Mouse (Mus musculus) ES-E14 (cell line): Measurements from ENCODE around the gene Gm128. TPM values are rescaled to one million over a fixed set of nuclear protein-coding genes. Genes with fewer than 3 reads are reported as not detected.

Source experiments
- DNase-seq: peaks from one replicate; pipeline ENCODE4 v3.0.0-alpha.2; 2013; ENCODE audit warnings: low read depth, low spot score
- H3K27ac ChIP-seq: 2 replicates; pipeline ENCODE4 v1.5.1; 2012; ENCODE audit warnings: low read depth, mild to moderate bottlenecking, low read length, moderate library complexity, mixed read lengths; ENCODE audit not compliant: poor library complexity, insufficient read depth, severe bottlenecking
- H3K36me3 ChIP-seq: 2 replicates; pipeline ENCODE4 v1.6.1; 2012; ENCODE audit warnings: mild to moderate bottlenecking, low read length, moderate library complexity, mixed read lengths; ENCODE audit not compliant: control insufficient read depth, poor library complexity, insufficient read depth, severe bottlenecking
- H3K4me1 ChIP-seq, 2 experiments: fragments of 150-350 bp in 1 of 2; sonication (generic) in 1 of 2; 2 replicates each; pipeline ENCODE4 v1.6.1; 2012; ENCODE audit warnings: low read length in 2 of 2, mild to moderate bottlenecking in 1 of 2, mixed read lengths in 1 of 2; ENCODE audit not compliant: control insufficient read depth in 2 of 2, insufficient read depth in 2 of 2, poor library complexity in 1 of 2
- H3K4me3 ChIP-seq, 2 experiments: fragments of 150-350 bp in 1 of 2; sonication (generic) in 1 of 2; 2 replicates each; pipeline ENCODE4 v1.5.1; 2012; ENCODE audit warnings: low read length in 2 of 2, low read depth in 1 of 2, mild to moderate bottlenecking in 1 of 2, mixed read lengths in 1 of 2; ENCODE audit not compliant: insufficient read depth in 1 of 2, poor library complexity in 1 of 2, severe bottlenecking in 1 of 2
- H3K9ac ChIP-seq: 2 replicates; pipeline ENCODE4 v1.6.1; 2012; ENCODE audit warnings: low read depth, mild to moderate bottlenecking, low read length, mixed read lengths; ENCODE audit not compliant: poor library complexity, insufficient read depth, severe bottlenecking
- H3K9me3 ChIP-seq: fragments of 150-350 bp; sonication (generic); 2 replicates; pipeline ENCODE4 v1.6.1; 2012; ENCODE audit warnings: low read depth, mild to moderate bottlenecking, low read length; ENCODE audit not compliant: control insufficient read depth, insufficient read depth
- CHD2 ChIP-seq: IDR thresholded peaks from 2 replicates; pipeline ENCODE4 v1.6.1; 2014; ENCODE audit warnings: mild to moderate bottlenecking, low read depth, low read length, inconsistent platforms
- HCFC1 ChIP-seq: IDR thresholded peaks from 2 replicates; pipeline ENCODE4 v1.6.1; 2012; ENCODE audit warnings: low read length, inconsistent platforms, borderline replicate concordance; ENCODE audit not compliant: insufficient read depth
- MAFK ChIP-seq: IDR thresholded peaks from 2 replicates; pipeline ENCODE4 v1.6.1; 2014; ENCODE audit warnings: mild to moderate bottlenecking, low read depth, low read length, inconsistent platforms; ENCODE audit not compliant: insufficient read depth
- ZC3H11A ChIP-seq: IDR thresholded peaks from 2 replicates; pipeline ENCODE4 v1.6.1; 2012; ENCODE audit warnings: low read depth, mild to moderate bottlenecking, inconsistent platforms, low read length, borderline replicate concordance
- ZNF384 ChIP-seq: IDR thresholded peaks from 2 replicates; pipeline ENCODE4 v1.6.1; 2012; ENCODE audit warnings: low read depth, low read length, inconsistent platforms
- in situ Hi-C, 2 experiments: fragments of 600-800 bp; cut with MboI; formaldehyde crosslinking; loops; one replicate each; pipeline ENCODE4 v1.15.1; 2025; ENCODE audit warnings: low sequenced_read_pairs in 2 of 2, inconsistent platforms in 1 of 2; ENCODE audit not compliant: unreplicated experiment in 2 of 2
- total RNA-seq: library from RNA; depleted of rRNA; stranded (reverse); fragments of 300-350 nt; gene quantifications from 2 replicates; pipeline ENCODE4 v1.2.3, GENCODE M21; 2012

Gm128 gene
- total RNA-seq, 1 experiment: 2.0 TPM

- in situ Hi-C loops: no loop called here
- Histone ChIP-seq H3K27ac (peak overlapping the region; percentile 24; the same call in 1 of the 2 replicates), H3K9ac (peak overlapping the region; percentile 48; the same call in 1 of the 2 replicates), H3K36me3 (peaks cover 13% of the 10 kb centered on the region), H3K4me1 (peaks cover 9 to 28% of the 10 kb centered on the region in 2 experiments), H3K9me3 (no peaks in the 10 kb centered on the region), H3K4me3 (0 out of 4 replicates have a peak overlapping the region, but pooled peaks of 1 of the 2 experiments have one; percentile 5)
- no peak for TF ChIP-seq ZC3H11A
- TF ChIP-seq HCFC1: no peak
- no peak for TF ChIP-seq ZNF384
- no peak for TF ChIP-seq MAFK
- no peak for TF ChIP-seq CHD2
- no peak for DNase-seq
Observed at GRCm38 (mm10) chr3:95269789-95270188, 28.4 kb upstream of the Gm128 start.

- DNase-seq: no peak
- peaks cover 19% of the 10 kb centered on the region for H3K36me3 ChIP-seq
- no peaks in the 10 kb centered on the region for H3K9me3 ChIP-seq
- H3K27ac ChIP-seq: no peak overlapping the region
- peaks cover 9 to 21% of the 10 kb centered on the region in 2 experiments for H3K4me1 ChIP-seq
- no peak overlapping the region for H3K9ac ChIP-seq
- in situ Hi-C loops: no loop called here
- H3K4me3 ChIP-seq: no peak overlapping the region
- TF ChIP-seq ZNF384 (no peak), ZC3H11A (no peak), CHD2 (no peak), HCFC1 (no peak), MAFK (no peak)
Observed at GRCm38 (mm10) chr3:95267855-95268254, 26.5 kb upstream of the Gm128 start.

GRCm38 (mm10) chr3:95266052-95266451 lies 24.7 kb upstream of the Gm128 start:
- no peak for DNase-seq
- no peak overlapping the region for H3K27ac ChIP-seq
- H3K4me1 ChIP-seq: peaks cover 5 to 15% of the 10 kb centered on the region in 2 experiments; a peak in 3 of 4 replicates
- H3K4me3 ChIP-seq: no peak overlapping the region
- H3K36me3 ChIP-seq: peaks cover 20% of the 10 kb centered on the region
- in situ Hi-C loops: no loop called here
- no peak overlapping the region for H3K9ac ChIP-seq
- TF ChIP-seq ZC3H11A (no peak), HCFC1 (no peak), CHD2 (no peak), MAFK (no peak), ZNF384 (no peak)
- no peaks in the 10 kb centered on the region for H3K9me3 ChIP-seq

GRCm38 (mm10) chr3:95264724-95265123 lies 23.3 kb upstream of the Gm128 start:
- in situ Hi-C loops: no loop called here
- TF ChIP-seq ZC3H11A: no peak
- TF ChIP-seq HCFC1: no peak
- no peak for TF ChIP-seq ZNF384
- no peak for TF ChIP-seq MAFK
- TF ChIP-seq CHD2: no peak
- DNase-seq: no peak
- Histone ChIP-seq H3K9ac (no peak overlapping the region), H3K4me1 (peaks cover 3 to 11% of the 10 kb centered on the region in 2 experiments; a peak in 2 of 4 replicates), H3K4me3 (no peak overlapping the region), H3K36me3 (peaks cover 25% of the 10 kb centered on the region), H3K9me3 (no peaks in the 10 kb centered on the region), H3K27ac (no peak overlapping the region)

- in situ Hi-C loops: no loop called here
- peaks cover 29% of the 10 kb centered on the region for H3K36me3 ChIP-seq
- H3K4me3 ChIP-seq: no peak overlapping the region
- no peaks in the 10 kb centered on the region for H3K9me3 ChIP-seq
- no peak overlapping the region for H3K27ac ChIP-seq
- DNase-seq: peak; percentile 69
- TF ChIP-seq CHD2 (no peak), ZC3H11A (peak; percentile 75), ZNF384 (no peak), MAFK (no peak), HCFC1 (peak; percentile 49; the same call in 1 of the 2 replicates)
- H3K4me1 ChIP-seq: no peaks in the 10 kb centered on the region
- no peak overlapping the region for H3K9ac ChIP-seq
Observed at GRCm38 (mm10) chr3:95263089-95263739, 21.8 kb upstream of the Gm128 start.
